Mouse (Mus musculus) stomach, postnatal 0 days (tissue): ENCODE results near the gene Cdc42se1.

Experiments used
- CTCF ChIP-seq: IDR thresholded peaks from 2 replicates; pipeline ENCODE4 v1.5.1; 2016; ENCODE audit warnings: antibody characterized with exemption, low read depth, mild to moderate bottlenecking, moderate library complexity
- EP300 ChIP-seq: optimal IDR thresholded peaks from 2 replicates; pipeline ENCODE3; 2016; ENCODE audit warnings: antibody characterized with exemption

GRCm38 (mm10) chr3:95264724-95265123 lies 36.2 kb downstream of the Cdc42se1 start:
- no peak for TF ChIP-seq CTCF
- no peak for TF ChIP-seq EP300
